Mouse (Mus musculus) embryonic facial prominence, embryonic 15.5 days (tissue): Measurements from ENCODE around the gene Rhbdl1. TPM values are rescaled to one million over a fixed set of nuclear protein-coding genes. Genes with fewer than 3 reads are reported as not detected.
A peak's percentile ranks its signal among the peaks of the same experiment; 100 is the strongest.
"Not testable (repeated sequence)": the region's sequence is repeated elsewhere in the genome, so short reads cannot be mapped to it uniquely, and the experiment has no call there.

ENCODE experiments used
- ATAC-seq: fragments of 200-750 bp; cut with Nextera tagmentation; 2 replicates; pipeline ENCODE4 v1.8.0; 2017; ENCODE audit warnings: low read depth, moderate TSS enrichment; ENCODE audit not compliant: insufficient number of reproducible peaks, low FRiP score, low TSS enrichment
- H3K27ac ChIP-seq: fragments of 300-500 bp; sonication (generic); replicated peaks from 2 replicates; pipeline ENCODE4 v1.5.1; 2015; ENCODE audit warnings: mild to moderate bottlenecking, inconsistent platforms
- H3K27me3 ChIP-seq: fragments of 300-500 bp; sonication (generic); 2 replicates; pipeline ENCODE4 v1.6.1; 2015; ENCODE audit warnings: inconsistent platforms
- H3K36me3 ChIP-seq: fragments of 300-500 bp; sonication (generic); 2 replicates; pipeline ENCODE4 v1.6.1; 2015; ENCODE audit warnings: mild to moderate bottlenecking, inconsistent platforms
- H3K4me1 ChIP-seq: fragments of 300-500 bp; sonication (generic); 2 replicates; pipeline ENCODE4 v1.6.1; 2015; ENCODE audit warnings: inconsistent platforms
- H3K4me2 ChIP-seq: fragments of 300-500 bp; sonication (generic); replicated peaks from 2 replicates; pipeline ENCODE4 v1.6.1; 2015; ENCODE audit warnings: mild to moderate bottlenecking, inconsistent platforms
- H3K4me3 ChIP-seq: fragments of 300-500 bp; sonication (generic); replicated peaks from 2 replicates; pipeline ENCODE4 v1.5.1; 2015; ENCODE audit warnings: mild to moderate bottlenecking, inconsistent platforms
- H3K9ac ChIP-seq: fragments of 300-500 bp; sonication (generic); 2 replicates; pipeline ENCODE4 v1.6.1; 2015; ENCODE audit warnings: inconsistent platforms
- H3K9me3 ChIP-seq: fragments of 300-500 bp; sonication (generic); replicated peaks from 2 replicates; pipeline ENCODE4 v1.6.1; 2016; ENCODE audit warnings: inconsistent platforms
- WGBS: fragments of 180-500 bp; shearing (Covaris S2); methylation state at CpG from one replicate; pipeline ENCODE4 v1.1.7; 2015; 5-methylcytosine and 5-hydroxymethylcytosine counted together
- polyA plus RNA-seq: library from polyadenylated mRNA; unstranded; fragments of >200 nt; fragmentation: Nextera tagmentation; extraction: Ambion mirVana; gene quantifications from 2 replicates; pipeline ENCODE4 v1.2.1, GENCODE M21; 2015

Rhbdl1 gene
- polyA plus RNA-seq, 1 experiment from 2014 or later, result 3.2 TPM

DNA sequence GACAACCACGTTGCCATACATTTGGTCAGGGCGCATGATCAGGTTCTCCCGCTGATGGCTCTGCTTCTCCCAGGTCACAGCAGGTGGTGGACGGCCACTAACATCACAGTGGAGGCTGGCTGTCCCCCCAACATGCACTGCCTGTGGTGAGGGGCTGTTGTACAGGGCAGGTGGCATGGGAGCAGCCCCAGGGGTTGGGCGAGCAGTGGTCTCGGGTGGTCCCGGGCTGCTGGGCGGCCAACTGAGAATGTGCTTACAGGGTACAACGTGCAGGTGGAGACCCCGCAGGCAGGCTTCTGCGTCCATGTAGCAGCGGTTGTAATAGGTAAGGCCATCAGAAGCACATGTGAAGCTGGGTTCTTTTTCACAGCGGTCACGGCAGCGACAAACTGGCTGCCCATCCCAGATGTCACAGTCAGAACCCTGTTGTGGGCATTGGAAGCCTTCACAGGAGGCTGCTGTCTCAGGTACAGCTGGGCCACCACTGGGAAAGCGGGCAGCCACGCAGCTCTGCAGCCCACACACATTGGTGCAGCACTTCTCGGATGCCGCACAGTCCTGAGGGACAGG is 41.6 kb upstream of the Rhbdl1 start:
- Histone ChIP-seq H3K27ac (no peak overlapping the region), H3K4me1 (peaks cover 36% of the 10 kb centered on the region), H3K27me3 (no peaks in the 10 kb centered on the region), H3K36me3 (peaks cover 35% of the 10 kb centered on the region), H3K4me3 (no peak overlapping the region), H3K4me2 (no peak overlapping the region), H3K9me3 (no peaks in the 10 kb centered on the region), H3K9ac (no peak overlapping the region)
- no peak for ATAC-seq
- 86% methylated on average over 19 of the region's 19 CpGs for WGBS

DNA sequence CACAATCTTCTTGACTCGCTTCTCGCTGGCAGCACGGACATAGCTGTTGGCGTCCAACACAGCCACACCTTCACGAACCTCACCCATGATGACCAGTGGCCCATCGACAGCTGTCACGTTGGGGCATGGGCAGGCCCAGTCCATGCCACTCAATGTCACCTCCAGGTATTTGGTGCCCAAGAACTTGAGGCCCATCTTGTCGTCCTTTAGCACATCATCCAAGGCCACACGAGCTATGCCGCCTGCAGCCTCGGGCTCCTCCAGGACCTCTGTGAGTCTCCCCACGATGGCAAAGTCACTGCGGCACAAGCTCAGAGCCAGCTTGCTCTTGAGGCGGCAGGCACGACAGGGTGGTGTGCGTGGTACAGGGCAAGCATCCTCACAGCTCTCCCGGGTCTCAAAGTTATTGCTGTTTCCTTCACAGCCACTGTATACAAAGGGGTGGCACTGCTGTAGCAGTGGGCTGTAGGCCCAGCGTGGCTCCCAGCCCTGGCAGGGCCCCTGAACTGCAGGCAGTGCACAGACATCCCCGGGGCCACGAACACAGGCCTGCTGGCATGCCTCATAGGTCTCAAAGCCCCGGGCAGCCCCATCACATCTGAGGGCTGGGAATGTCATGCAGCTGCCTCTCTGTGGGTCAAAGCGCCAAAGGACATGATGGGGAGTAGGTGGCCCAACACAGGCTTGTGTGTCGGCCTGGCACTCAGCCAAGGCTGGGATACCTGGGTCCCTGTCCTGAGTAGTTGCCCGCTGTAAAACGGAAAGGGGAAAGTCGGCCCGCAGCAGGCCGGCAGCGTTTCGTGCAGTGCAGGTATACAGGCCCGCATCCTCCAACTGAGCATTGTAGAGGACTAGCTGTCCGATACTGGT is 40.9 kb upstream of the Rhbdl1 start:
- Histone ChIP-seq H3K4me1 (peaks cover 37% of the 10 kb centered on the region), H3K27ac (no peak overlapping the region), H3K4me3 (no peak overlapping the region), H3K9ac (no peak overlapping the region), H3K27me3 (no peaks in the 10 kb centered on the region), H3K4me2 (no peak overlapping the region), H3K9me3 (no peaks in the 10 kb centered on the region), H3K36me3 (peaks cover 28% of the 10 kb centered on the region)
- 92% methylated on average over 32 of the region's 32 CpGs for WGBS
- ATAC-seq, result no peak

DNA sequence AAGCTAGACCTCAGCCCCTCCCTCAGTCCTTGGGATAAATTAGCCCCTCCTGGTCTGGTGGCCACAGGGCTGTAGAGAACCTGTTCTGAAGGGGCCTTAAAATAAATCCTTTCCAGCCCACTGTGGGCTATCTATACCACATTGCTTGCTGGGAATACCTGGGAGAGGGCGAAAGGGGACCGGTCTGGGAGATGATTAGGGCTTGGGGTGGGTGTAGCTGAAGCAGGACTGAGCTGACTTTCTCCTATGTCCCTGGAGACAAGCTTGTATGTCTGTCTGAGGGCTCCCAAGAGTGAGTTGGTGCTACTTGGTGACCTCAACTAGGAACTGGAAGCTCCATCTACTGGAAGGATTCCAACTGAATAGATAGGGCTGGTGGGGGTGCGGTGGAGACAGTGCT is 39.9 kb upstream of the Rhbdl1 start:
- 0 out of 2 replicates have a peak overlapping the region, but pooled peaks have one; percentile 86 for H3K4me3 ChIP-seq
- no peak overlapping the region for H3K27ac ChIP-seq
- no peaks in the 10 kb centered on the region for H3K9me3 ChIP-seq
- no peaks in the 10 kb centered on the region for H3K27me3 ChIP-seq
- peaks cover 37% of the 10 kb centered on the region for H3K4me1 ChIP-seq
- peaks cover 19% of the 10 kb centered on the region; the same call in 1 of the 2 replicates for H3K36me3 ChIP-seq
- 94% methylated on average over 3 of the region's 3 CpGs for WGBS
- no peak overlapping the region for H3K9ac ChIP-seq
- ATAC-seq, result no peak
- no peak overlapping the region for H3K4me2 ChIP-seq

GRCm38 (mm10) chr17:25876347-25876915 is 39.3 kb upstream of the Rhbdl1 start:
- Histone ChIP-seq H3K4me3 (peak overlapping the region; percentile 86), H3K27ac (no peak overlapping the region), H3K9ac (peak overlapping the region; percentile 68), H3K27me3 (no peaks in the 10 kb centered on the region), H3K9me3 (no peaks in the 10 kb centered on the region), H3K4me2 (peak overlapping the region; percentile 91), H3K36me3 (peaks cover 17% of the 10 kb centered on the region; the same call in 1 of the 2 replicates), H3K4me1 (peaks cover 37% of the 10 kb centered on the region)
- no peak for ATAC-seq
- WGBS, result 52% methylated on average over 10 of the region's 10 CpGs

DNA sequence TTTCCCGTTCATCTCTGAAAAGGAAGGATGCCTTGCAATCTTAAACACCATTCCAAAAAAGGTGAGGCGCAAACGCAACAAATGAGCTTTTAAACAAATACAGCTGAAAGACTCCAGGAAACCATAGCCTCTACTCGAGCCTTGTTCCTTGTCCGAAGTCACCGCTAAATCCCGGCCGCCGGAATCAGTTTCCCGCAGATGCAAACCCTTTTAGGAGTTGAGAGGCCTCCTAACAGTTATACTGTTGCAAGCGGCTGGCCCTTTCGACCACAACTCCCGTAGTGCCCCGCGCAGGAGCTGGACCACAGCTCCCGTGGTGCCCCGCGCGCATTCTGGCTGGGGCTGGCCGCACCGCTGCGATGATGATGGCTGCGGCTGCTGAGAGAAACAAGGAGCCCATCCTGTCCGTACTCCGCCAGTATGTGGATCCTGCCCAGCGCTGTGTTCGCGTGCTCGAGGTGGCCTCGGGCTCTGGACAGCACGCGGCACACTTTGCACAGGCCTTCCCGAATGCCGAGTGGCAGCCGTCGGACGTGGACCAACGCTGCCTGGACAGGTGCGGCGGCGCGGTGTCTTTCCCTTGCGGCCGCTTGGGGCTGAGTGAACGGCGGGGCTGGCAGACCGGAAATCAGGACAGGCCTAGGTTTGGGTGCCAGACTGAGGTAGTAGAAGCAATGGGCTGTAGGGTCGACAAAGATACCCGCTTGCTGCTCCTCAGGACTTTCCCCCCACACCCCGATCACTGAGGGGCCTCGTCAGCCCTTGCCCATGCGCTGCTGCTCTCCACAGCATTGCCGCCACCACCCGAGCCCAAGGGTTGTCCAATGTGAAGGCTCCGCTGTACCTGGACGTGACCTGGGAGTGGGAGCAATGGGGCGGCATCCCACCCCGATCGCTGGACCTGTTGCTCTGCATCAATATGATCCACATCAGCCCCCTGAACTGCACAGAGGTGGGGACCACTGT is 38.4 kb upstream of the Rhbdl1 start:
- Histone ChIP-seq H3K9me3 (no peaks in the 10 kb centered on the region), H3K9ac (peak overlapping the region; percentile 68), H3K36me3 (peaks cover 17% of the 10 kb centered on the region; the same call in 1 of the 2 replicates), H3K4me2 (peak overlapping the region; percentile 91), H3K4me1 (peaks cover 27% of the 10 kb centered on the region), H3K4me3 (peak overlapping the region; percentile 86), H3K27ac (peak overlapping the region; percentile 96), H3K27me3 (no peaks in the 10 kb centered on the region)
- peak; percentile 92 for ATAC-seq
- WGBS, result under 1% methylated on average over 59 of the region's 59 CpGs

DNA sequence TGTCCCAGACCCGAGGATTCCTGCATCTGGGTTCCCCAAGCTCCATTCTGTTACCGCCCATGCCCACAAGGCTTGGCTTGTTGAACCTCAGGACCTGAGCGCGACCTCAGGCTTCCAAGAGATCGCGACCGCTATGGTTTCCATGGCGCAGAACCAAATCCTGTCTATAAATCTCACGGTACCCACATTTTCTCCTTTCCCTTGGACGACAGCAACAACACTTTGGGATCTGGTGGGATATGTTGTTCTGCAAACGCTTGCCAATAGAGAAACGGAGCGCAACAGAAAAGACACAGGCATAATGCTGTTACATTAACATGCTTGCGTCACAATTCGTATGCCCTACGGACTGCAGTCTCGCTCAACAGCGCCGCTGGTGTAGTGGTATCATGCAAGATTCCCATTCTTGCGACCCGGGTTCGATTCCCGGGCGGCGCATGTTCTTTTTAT is 37.7 kb upstream of the Rhbdl1 start, which contains the start of gene Mettl26:
Mettl26 (plus strand) TSS at position 354 of the 450 bp plus-strand sequence.
- peak within 1 kb of the TSS; percentile 91 for H3K4me2 ChIP-seq
- peaks cover 24% of the 10 kb centered on the region for H3K4me1 ChIP-seq
- WGBS, result under 1% methylated on average over 25 of the region's 25 CpGs
- H3K36me3 ChIP-seq, result peaks cover 17% of the 10 kb centered on the region; the same call in 1 of the 2 replicates
- peak within 1 kb of the TSS; percentile 86 for H3K4me3 ChIP-seq
- no peaks in the 10 kb centered on the region for H3K9me3 ChIP-seq
- H3K27me3 ChIP-seq, result no peaks in the 10 kb centered on the region
- peak; percentile 83 for ATAC-seq
- peak within 1 kb of the TSS; percentile 68 for H3K9ac ChIP-seq
- peak within 1 kb of the TSS; percentile 96 for H3K27ac ChIP-seq

DNA sequence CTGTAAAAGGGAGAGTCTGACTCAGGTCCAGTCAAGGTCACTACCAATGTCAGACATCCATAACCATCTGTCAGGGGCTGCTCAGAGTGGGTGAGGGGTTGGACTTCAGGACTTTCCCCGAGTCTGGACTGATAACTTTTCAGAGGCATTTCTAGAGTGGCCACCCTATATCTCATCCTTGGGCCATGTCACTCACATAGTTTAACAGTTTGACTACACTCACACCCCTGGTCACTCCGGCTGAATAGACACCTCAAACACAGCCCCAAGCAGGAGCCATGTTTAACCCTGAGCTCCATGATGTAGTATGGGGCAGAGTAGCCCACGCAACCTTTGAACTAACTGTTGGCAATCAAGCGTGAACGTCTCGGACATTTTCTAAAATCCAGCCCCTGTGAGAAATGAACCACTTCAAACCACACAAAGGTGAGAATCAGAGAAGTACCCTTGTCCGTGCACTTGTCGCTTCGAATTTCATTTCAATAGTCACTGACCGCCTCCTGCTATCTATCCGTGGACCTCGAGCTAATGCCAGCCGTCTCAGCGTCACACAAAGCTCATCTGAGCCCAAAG is 37.1 kb upstream of the Rhbdl1 start:
- Histone ChIP-seq H3K4me1 (peaks cover 24% of the 10 kb centered on the region), H3K27me3 (no peaks in the 10 kb centered on the region), H3K4me3 (peak overlapping the region; percentile 86), H3K9me3 (no peaks in the 10 kb centered on the region), H3K36me3 (peaks cover 16% of the 10 kb centered on the region; the same call in 1 of the 2 replicates), H3K9ac (peak overlapping the region; percentile 37; the same call in 1 of the 2 replicates), H3K4me2 (peak overlapping the region; percentile 91), H3K27ac (peak overlapping the region; percentile 96)
- ATAC-seq, result no peak
- 5% methylated on average over 14 of the region's 14 CpGs for WGBS

DNA sequence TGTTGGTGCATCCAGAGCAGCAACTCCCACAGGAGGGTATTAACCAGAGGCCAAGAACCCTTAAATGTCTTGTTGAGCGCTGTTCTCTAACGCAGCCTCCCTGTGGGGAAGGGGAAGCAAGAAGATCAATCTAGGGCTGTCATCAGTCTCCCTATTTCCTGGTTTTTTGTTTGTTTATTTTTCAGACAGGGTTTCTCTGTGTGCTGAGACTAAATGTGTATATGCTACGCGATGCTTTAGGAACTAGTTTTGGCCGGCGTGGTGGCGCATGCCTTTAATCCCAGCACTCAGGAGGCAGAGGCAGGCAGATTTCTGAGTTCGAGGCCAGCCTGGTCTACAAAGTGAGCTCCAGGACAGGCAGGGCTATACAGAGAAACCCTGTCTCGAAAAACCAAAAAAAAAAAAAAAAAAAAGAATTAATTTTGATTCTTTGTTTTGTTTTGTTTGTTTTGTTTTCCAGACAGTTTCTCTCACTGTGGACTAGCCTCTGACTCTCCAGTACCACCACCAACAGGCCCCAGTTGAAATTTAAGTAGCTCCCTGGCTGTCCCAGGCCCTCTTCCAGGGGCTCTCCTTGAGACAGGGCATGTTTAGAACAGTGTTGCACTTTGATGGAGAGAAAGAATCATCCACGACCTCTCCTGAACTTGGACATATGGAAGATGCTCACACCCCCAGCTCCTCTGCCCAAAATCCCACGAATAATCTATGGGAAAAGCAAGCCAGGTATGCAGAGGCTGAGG is 36.5 kb upstream of the Rhbdl1 start:
- no peak overlapping the region for H3K9ac ChIP-seq
- no peaks in the 10 kb centered on the region for H3K9me3 ChIP-seq
- H3K27me3 ChIP-seq, result no peaks in the 10 kb centered on the region
- WGBS, result 79% methylated on average over 11 of the region's 11 CpGs
- peaks cover 10% of the 10 kb centered on the region; the same call in 1 of the 2 replicates for H3K36me3 ChIP-seq
- H3K4me3 ChIP-seq, result peak overlapping the region; percentile 86
- peak overlapping the region; percentile 96 for H3K27ac ChIP-seq
- H3K4me2 ChIP-seq, result peak overlapping the region; percentile 91
- no peak for ATAC-seq
- peaks cover 28% of the 10 kb centered on the region for H3K4me1 ChIP-seq

DNA sequence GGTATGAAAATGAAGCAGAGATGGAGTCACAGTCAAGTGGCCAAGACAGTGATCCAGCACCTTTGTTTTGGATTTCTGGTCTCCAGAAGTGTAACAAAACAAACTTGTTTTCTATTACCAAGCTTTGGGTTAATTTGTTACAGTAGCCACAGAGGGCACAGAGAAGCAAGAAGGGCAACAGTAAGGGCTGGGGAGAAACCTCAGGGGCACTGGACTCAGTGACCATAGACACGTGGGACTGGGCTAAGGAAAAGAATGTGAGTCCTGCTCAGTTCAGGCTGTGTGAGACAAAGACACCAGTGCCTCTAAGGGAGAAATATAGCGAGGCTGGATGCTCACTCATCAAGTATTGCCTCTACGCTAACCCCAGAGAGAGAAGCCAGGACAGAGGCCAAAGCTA is 35.6 kb upstream of the Rhbdl1 start:
- no peak for ATAC-seq
- Histone ChIP-seq H3K4me1 (peaks cover 35% of the 10 kb centered on the region), H3K4me3 (no peak overlapping the region), H3K9me3 (no peaks in the 10 kb centered on the region), H3K4me2 (no peak overlapping the region), H3K36me3 (0 out of 2 replicates have a peak, but pooled peaks cover 1% of the 10 kb centered on the region), H3K27me3 (no peaks in the 10 kb centered on the region), H3K9ac (no peak overlapping the region), H3K27ac (no peak overlapping the region)
- WGBS, result 84% methylated on average over 3 of the region's 3 CpGs

- H3K36me3 ChIP-seq, ATAC-seq, H3K4me2 ChIP-seq, H3K27me3 ChIP-seq, H3K9ac ChIP-seq, H3K27ac ChIP-seq, H3K9me3 ChIP-seq, H3K4me3 ChIP-seq: not testable (repeated sequence)
- H3K4me1 ChIP-seq, result peaks cover 33% of the 10 kb centered on the region
Measured at GRCm38 (mm10) chr17:25871566-25871965, 34.5 kb upstream of the Rhbdl1 start.
